Mouse (Mus musculus) hindbrain, embryonic 16.5 days (tissue): ENCODE data around the gene Cd3g. TPM values are rescaled to one million over a fixed set of nuclear protein-coding genes. Genes with fewer than 3 reads are reported as not detected.
"Not testable (repeated sequence)": the region's sequence is repeated elsewhere in the genome, so short reads cannot be mapped to it uniquely, and the experiment has no call there.

Source experiments
- ATAC-seq: fragments of 200-750 bp; cut with Nextera tagmentation; 2 replicates; pipeline ENCODE4 v1.8.0; 2017; ENCODE audit warnings: moderate TSS enrichment, moderate library complexity
- H3K27ac ChIP-seq: fragments of 300-500 bp; sonication (generic); 2 replicates; pipeline ENCODE4 v1.5.1; 2014; ENCODE audit warnings: low read depth, mild to moderate bottlenecking, control low read depth, low read length, moderate library complexity
- H3K27me3 ChIP-seq: fragments of 300-500 bp; sonication (generic); replicated peaks from 2 replicates; pipeline ENCODE4 v1.6.1; 2014; ENCODE audit warnings: low read length; ENCODE audit not compliant: control insufficient read depth, insufficient read depth
- H3K36me3 ChIP-seq: fragments of 300-500 bp; sonication (generic); 2 replicates; pipeline ENCODE4 v1.6.1; 2014; ENCODE audit warnings: mild to moderate bottlenecking, low read length, moderate library complexity, mixed read lengths; ENCODE audit not compliant: control insufficient read depth, insufficient read depth
- H3K4me1 ChIP-seq: fragments of 300-500 bp; sonication (generic); 2 replicates; pipeline ENCODE4 v1.6.1; 2014; ENCODE audit warnings: low read depth, low read length; ENCODE audit not compliant: control insufficient read depth, insufficient read depth
- H3K4me2 ChIP-seq: fragments of 300-500 bp; sonication (generic); 2 replicates; pipeline ENCODE4 v1.6.1; 2014; ENCODE audit warnings: mild to moderate bottlenecking, low read length, control low read depth, moderate library complexity
- H3K4me3 ChIP-seq: fragments of 300-500 bp; sonication (generic); 2 replicates; pipeline ENCODE4 v1.5.1; 2014; ENCODE audit warnings: mild to moderate bottlenecking, low read length, control low read depth, moderate library complexity
- H3K9ac ChIP-seq: fragments of 300-500 bp; sonication (generic); 2 replicates; pipeline ENCODE4 v1.6.1; 2014; ENCODE audit warnings: low read depth, mild to moderate bottlenecking, control low read depth, low read length, moderate library complexity
- H3K9me3 ChIP-seq: fragments of 300-500 bp; sonication (generic); 2 replicates; pipeline ENCODE4 v1.6.1; 2014; ENCODE audit warnings: mild to moderate bottlenecking, low read length, moderate library complexity; ENCODE audit not compliant: control insufficient read depth
- WGBS: fragments of 180-500 bp; shearing (Covaris S2); extraction: QIAGEN DNeasy Blood & Tissue Kit; methylation state at CpG from one replicate; pipeline ENCODE4 v1.1.7; 2014; 5-methylcytosine and 5-hydroxymethylcytosine counted together
- polyA plus RNA-seq: library from polyadenylated mRNA; unstranded; fragments of >200 nt; fragmentation: Nextera tagmentation; extraction: Ambion mirVana; gene quantifications from 2 replicates; pipeline ENCODE4 v1.2.1, GENCODE M21; 2015

Gene Cd3g
- polyA plus RNA-seq, 1 experiment from 2014 or later, result not detected

- Histone ChIP-seq H3K9me3 (no peaks in the 10 kb centered on the region), H3K27ac (no peak overlapping the region), H3K9ac (no peak overlapping the region), H3K4me1 (no peaks in the 10 kb centered on the region), H3K36me3 (no peaks in the 10 kb centered on the region), H3K27me3 (0 out of 2 replicates have a peak, but pooled peaks cover 2% of the 10 kb centered on the region), H3K4me2 (no peak overlapping the region), H3K4me3 (no peak overlapping the region)
- no peak for ATAC-seq
- 91% methylated on average over 2 of the region's 2 CpGs for WGBS
These were observed 873 bp upstream of the Cd3g start for GRCm38 (mm10) chr9:44981104-44981503.

- WGBS, result 81% methylated on average over 7 of the region's 7 CpGs
These were observed 425 bp downstream of the Cd3g start for GRCm38 (mm10) chr9:44979806-44980205.

DNA sequence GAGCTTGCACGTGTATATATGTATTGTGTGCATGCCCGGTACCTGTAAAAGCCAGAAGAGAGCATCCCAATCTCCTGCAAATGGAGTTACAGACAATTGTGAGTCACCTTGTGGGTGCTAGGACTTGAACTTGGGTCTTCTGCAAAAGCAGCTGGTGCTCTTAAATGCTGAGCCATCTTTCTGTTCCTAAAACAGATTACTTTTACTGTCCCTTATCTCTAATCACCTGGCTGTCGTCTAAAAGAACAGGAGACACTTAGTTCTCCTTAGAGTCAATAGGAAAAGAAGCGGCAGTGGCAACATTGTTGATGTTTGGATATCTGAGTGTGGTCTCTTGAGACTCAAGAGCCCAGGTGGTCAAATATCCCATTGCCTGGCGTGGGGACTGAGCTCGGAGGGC is 2.4 kb downstream of the Cd3g start:
- no peak overlapping the region for H3K9ac ChIP-seq
- H3K9me3 ChIP-seq, result no peaks in the 10 kb centered on the region
- H3K4me1 ChIP-seq, result no peaks in the 10 kb centered on the region
- H3K4me3 ChIP-seq, result no peak overlapping the region
- H3K36me3 ChIP-seq, result no peaks in the 10 kb centered on the region
- H3K4me2 ChIP-seq, result no peak overlapping the region
- WGBS, result 77% methylated on average over 6 of the region's 6 CpGs
- H3K27me3 ChIP-seq, result peaks cover 7% of the 10 kb centered on the region
- ATAC-seq, result no peak
- no peak overlapping the region for H3K27ac ChIP-seq

More at GRCm38 (mm10) chr9:44979806-44980205, 425 bp downstream of the Cd3g start:
- no peak overlapping the region for H3K4me3 ChIP-seq
- no peaks in the 10 kb centered on the region for H3K9me3 ChIP-seq
- peaks cover 5% of the 10 kb centered on the region; the same call in 1 of the 2 replicates for H3K27me3 ChIP-seq
- H3K27ac ChIP-seq, result no peak overlapping the region
- H3K36me3 ChIP-seq, result no peaks in the 10 kb centered on the region
- H3K9ac ChIP-seq, result no peak overlapping the region
- no peaks in the 10 kb centered on the region for H3K4me1 ChIP-seq
- ATAC-seq, result no peak
- no peak overlapping the region for H3K4me2 ChIP-seq

DNA sequence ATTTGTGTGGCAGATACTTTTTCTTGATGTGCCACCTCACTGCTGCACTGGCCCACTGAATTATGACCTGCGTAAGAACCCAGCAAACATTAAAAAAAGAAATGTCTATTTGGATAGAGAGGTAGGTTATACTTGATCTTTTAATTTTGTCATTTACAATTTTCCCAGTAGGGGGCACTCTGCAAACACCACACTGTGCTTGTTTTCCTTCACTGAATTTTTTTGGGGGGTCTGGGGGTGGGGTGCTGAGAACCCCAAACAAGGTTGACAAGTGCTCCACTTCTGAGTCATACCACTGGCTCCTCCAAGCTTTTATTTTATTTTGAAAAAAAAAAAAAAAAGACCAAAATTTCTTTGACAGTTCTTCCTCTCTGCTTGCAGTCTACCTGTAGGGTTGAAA is 10.8 kb downstream of the Cd3g start:
- 71% methylated on average over 1 of the region's 1 CpGs for WGBS
- peaks cover 8% of the 10 kb centered on the region for H3K27me3 ChIP-seq
- H3K4me1 ChIP-seq, result peaks cover 8% of the 10 kb centered on the region
- H3K9me3 ChIP-seq, result no peaks in the 10 kb centered on the region
- no peak overlapping the region for H3K9ac ChIP-seq
- H3K4me2 ChIP-seq, result no peak overlapping the region
- no peak overlapping the region for H3K4me3 ChIP-seq
- no peaks in the 10 kb centered on the region for H3K36me3 ChIP-seq
- ATAC-seq, result no peak
- H3K27ac ChIP-seq, result no peak overlapping the region

DNA sequence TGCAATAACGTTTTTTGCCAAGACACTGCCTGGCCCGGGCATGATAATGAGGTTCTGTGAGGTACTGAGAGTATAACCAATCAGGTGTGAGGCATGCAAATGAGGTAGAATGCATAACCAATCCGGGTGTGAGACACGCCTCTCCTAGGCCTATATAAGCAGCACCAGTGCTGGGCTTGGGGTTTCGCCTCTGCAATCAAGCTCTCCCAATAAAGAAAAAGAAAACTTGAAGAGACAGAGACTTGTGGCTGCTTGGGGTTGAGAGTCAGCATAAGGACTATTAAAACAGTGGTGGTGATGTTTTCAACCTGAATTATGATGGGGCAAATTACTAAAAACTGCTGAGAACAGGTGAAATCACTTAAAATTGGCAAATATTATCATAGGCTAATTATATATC is 12.5 kb downstream of the Cd3g start:
- not testable (repeated sequence) for H3K27ac ChIP-seq, H3K4me3 ChIP-seq, H3K27me3 ChIP-seq, H3K4me2 ChIP-seq, H3K9ac ChIP-seq, H3K36me3 ChIP-seq, H3K9me3 ChIP-seq, ATAC-seq
- WGBS, result 88% methylated on average over 5 of the region's 5 CpGs
- peaks cover 13% of the 10 kb centered on the region for H3K4me1 ChIP-seq

- no peak overlapping the region for H3K27ac ChIP-seq
These were observed 13.4 kb downstream of the Cd3g start for GRCm38 (mm10) chr9:44966815-44967242.

GRCm38 (mm10) chr9:44965833-44966466 is 14.3 kb downstream of the Cd3g start:
- Histone ChIP-seq H3K4me2 (peak overlapping the region; percentile 85), H3K27ac (peak overlapping the region; percentile 76), H3K36me3 (0 out of 2 replicates have a peak, but pooled peaks cover 3% of the 10 kb centered on the region), H3K4me3 (peak overlapping the region; percentile 69), H3K9ac (peak overlapping the region; percentile 66), H3K27me3 (peaks cover 5% of the 10 kb centered on the region), H3K4me1 (peaks cover 13% of the 10 kb centered on the region), H3K9me3 (no peaks in the 10 kb centered on the region)
- 12% methylated on average over 10 of the region's 10 CpGs for WGBS
- ATAC-seq, result peak; percentile 66; the same call in 1 of the 2 replicates

More at GRCm38 (mm10) chr9:44966815-44967242, 13.4 kb downstream of the Cd3g start:
- no peak for ATAC-seq
- Histone ChIP-seq H3K4me3 (no peak overlapping the region), H3K36me3 (no peaks in the 10 kb centered on the region), H3K4me1 (peaks cover 13% of the 10 kb centered on the region), H3K9me3 (no peaks in the 10 kb centered on the region), H3K27me3 (peaks cover 5% of the 10 kb centered on the region), H3K4me2 (no peak overlapping the region), H3K9ac (no peak overlapping the region)
- 28% methylated on average over 3 of the region's 3 CpGs for WGBS

- Histone ChIP-seq H3K4me3 (peak within 1 kb of the TSS; percentile 69), H3K27me3 (peaks cover 2% of the 10 kb centered on the region; the same call in 1 of the 2 replicates), H3K27ac (peak within 1 kb of the TSS; percentile 76), H3K9me3 (no peaks in the 10 kb centered on the region), H3K4me1 (peaks cover 13% of the 10 kb centered on the region), H3K36me3 (0 out of 2 replicates have a peak, but pooled peaks cover 3% of the 10 kb centered on the region), H3K9ac (peak within 1 kb of the TSS; percentile 80), H3K4me2 (peak within 1 kb of the TSS; percentile 93)
- under 1% methylated on average over 39 of the region's 39 CpGs for WGBS
- peak; percentile 97 for ATAC-seq
These were observed 15.0 kb downstream of the Cd3g start, which contains the start of gene Ube4a for GRCm38 (mm10) chr9:44965126-44965832. Gene Ube4a, minus strand, starts transcription at chr9:44965600.

DNA sequence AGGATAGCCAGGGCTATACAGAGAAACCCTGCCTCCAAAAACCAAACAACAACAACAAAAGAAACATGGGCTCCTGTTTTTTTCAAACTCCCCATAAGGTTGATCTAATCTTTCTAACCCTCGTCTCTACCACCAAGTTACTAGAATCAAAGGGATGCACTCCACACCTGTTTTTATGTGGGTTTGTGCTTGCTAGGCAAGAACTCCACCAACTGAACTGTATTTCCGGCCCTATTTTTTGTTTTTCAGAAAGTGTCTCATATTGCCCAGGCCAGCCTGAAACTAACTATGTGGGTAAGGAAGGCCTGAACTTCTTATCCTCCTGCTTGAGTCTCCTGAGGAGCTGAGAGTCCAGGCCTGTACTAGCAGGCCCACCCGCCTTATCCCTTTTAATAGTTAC is 25.8 kb downstream of the Cd3g start:
- no peak overlapping the region for H3K9ac ChIP-seq
- no peaks in the 10 kb centered on the region for H3K4me1 ChIP-seq
- H3K36me3 ChIP-seq, result peaks cover 51% of the 10 kb centered on the region
- 93% methylated on average over 3 of the region's 3 CpGs for WGBS
- H3K27me3 ChIP-seq, result no peaks in the 10 kb centered on the region
- no peak overlapping the region for H3K27ac ChIP-seq
- H3K4me2 ChIP-seq, result no peak overlapping the region
- ATAC-seq, result no peak
- H3K4me3 ChIP-seq, result no peak overlapping the region
- no peaks in the 10 kb centered on the region for H3K9me3 ChIP-seq
